Mouse (Mus musculus) cortical plate, adult 2 months (tissue): ENCODE results near the gene Fryl.

Experiments
- CTCF ChIP-seq: fragments of 200-500 bp; IDR thresholded peaks from 2 replicates; pipeline ENCODE4 v1.5.1; 2011; ENCODE audit warnings: mild to moderate bottlenecking, control low read depth, low read length; ENCODE audit not compliant: insufficient read depth; ENCODE audit errors: extremely low read depth
- POLR2A ChIP-seq: fragments of 200-500 bp; IDR thresholded peaks from 2 replicates; pipeline ENCODE4 v1.6.1; 2011; ENCODE audit warnings: mild to moderate bottlenecking, low read length, control low read depth; ENCODE audit not compliant: insufficient read depth; ENCODE audit errors: extremely low read depth

- TF ChIP-seq POLR2A (no peak), CTCF (no peak)
Observed at GRCm38 (mm10) chr5:73157009-73157408, 99.4 kb downstream of the Fryl start.
